1 mouse cellular context compared by ENCODE assay signal in the genomic region with DNA sequence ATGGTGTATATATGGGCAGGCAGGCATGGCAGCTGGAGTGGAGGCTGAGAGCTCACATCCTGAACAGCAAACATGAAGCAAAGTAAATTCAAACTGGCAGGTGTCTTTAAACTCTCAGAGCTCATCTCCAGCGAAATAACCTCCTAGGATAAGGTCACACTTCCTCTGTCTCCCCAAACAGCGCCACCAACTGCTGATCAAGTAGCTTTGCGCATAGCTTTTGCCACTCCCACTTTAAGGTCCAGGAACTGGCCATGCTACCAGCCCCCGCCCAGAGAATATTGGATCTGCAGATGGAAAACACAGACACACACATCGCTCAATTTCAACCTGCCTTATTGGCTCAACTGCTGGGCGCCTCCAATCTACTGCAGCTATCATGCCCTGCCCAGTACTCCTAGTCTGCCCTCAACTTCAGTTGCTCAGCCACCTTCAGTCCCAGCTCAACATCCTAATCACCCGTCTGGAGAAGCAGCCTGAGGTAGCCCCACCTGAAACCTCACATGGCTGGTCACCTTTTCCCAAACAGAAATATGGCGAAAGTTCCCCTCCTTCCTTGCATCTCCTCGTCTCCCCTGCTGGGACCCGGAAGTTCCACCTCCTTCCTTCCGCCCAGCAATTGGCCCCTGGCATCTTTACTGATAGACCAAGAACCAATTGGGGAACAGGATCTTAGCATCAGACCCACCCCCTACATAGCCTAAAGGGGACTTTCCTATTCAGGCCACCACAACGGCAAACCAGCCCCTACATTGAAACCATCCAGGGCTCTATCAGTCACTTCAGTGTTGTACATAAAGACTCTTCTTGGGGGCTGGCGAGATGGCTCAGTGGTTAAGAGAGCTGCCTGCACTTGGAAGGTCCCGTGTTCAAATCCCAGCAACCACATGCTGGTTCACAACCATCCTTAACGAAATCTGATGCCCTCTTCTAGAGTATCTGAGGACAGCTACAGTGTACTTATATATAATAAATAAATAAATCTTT.
TF ChIP-seq lines count a peak whose summit lies in the region.

No protein-coding gene starts in this region.

TF ChIP-seq in CH12.LX, 34 proteins besides CTCF, POLR2A, EP300 and RAD21 (continued from another document):
- TF ChIP-seq IRF4 (IDR thresholded peaks at IDR 0.05; ENCODE audit: low read depth, low read length) (peak; percentile 71), PAX5 (IDR thresholded peaks at IDR 0.05; ENCODE audit: low read length) (no peak), MAFK (IDR thresholded peaks at IDR 0.05; ENCODE audit: insufficient replicate concordance, low read length) (peak; percentile 52; the same call in 1 of the 2 replicates), NELFE (IDR thresholded peaks at IDR 0.05; ENCODE audit: low read depth, low read length) (peak; percentile 75), MAX (IDR thresholded peaks at IDR 0.05; ENCODE audit: low read length) (peak; percentile 69), ELF1 (IDR thresholded peaks at IDR 0.05; ENCODE audit: low read depth, low read length) (peak; percentile 84), BHLHE40 (IDR thresholded peaks at IDR 0.05; ENCODE audit: low read depth, low read length) (0 out of 2 replicates have a peak, but pooled peaks have one; percentile 25), ZMIZ1 (IDR thresholded peaks at IDR 0.05; ENCODE audit: low read depth, low read length) (peak; percentile 79), ZNF384 (IDR thresholded peaks at IDR 0.05; ENCODE audit: low read depth, low read length) (no peak), KAT2A (IDR thresholded peaks at IDR 0.05; ENCODE audit: insufficient replicate concordance, low read length) (0 out of 2 replicates have a peak, but pooled peaks have one; percentile 34), USF2 (conservative IDR thresholded peaks at IDR 0.05; ENCODE audit: low read depth, low read length) (no peak), UBTF (IDR thresholded peaks at IDR 0.05; ENCODE audit: low read depth, low read length) (no peak), E2F4 (IDR thresholded peaks at IDR 0.05; ENCODE audit: insufficient replicate concordance, low read depth, low read length) (no peak), MAZ (IDR thresholded peaks at IDR 0.05; ENCODE audit: low read depth, low read length) (peak; percentile 72), HCFC1 (IDR thresholded peaks at IDR 0.05; ENCODE audit: low read depth, low read length) (peak; percentile 66), ETS1 (conservative IDR thresholded peaks at IDR 0.05; ENCODE audit: low read depth, low read length) (no peak), CHD1 (IDR thresholded peaks at IDR 0.05; ENCODE audit: low read depth, low read length) (peak; percentile 92), SIN3A (IDR thresholded peaks at IDR 0.05; ENCODE audit: low read length) (no peak; the same call in 1 of the 2 replicates), CHD2 (IDR thresholded peaks at IDR 0.05; ENCODE audit: low read length) (peak; percentile 79), TCF12 (IDR thresholded peaks at IDR 0.05; ENCODE audit: low read depth, low read length) (no peak; the same call in 1 of the 2 replicates), JUND (conservative IDR thresholded peaks at IDR 0.05; ENCODE audit: low read depth, low read length) (0 out of 2 replicates have a peak, but pooled peaks have one; percentile 13), USF1 (IDR thresholded peaks at IDR 0.05; ENCODE audit: low read depth, low read length) (no peak), TBP (conservative IDR thresholded peaks at IDR 0.05; ENCODE audit: low read depth, low read length) (peak; percentile 98), RCOR1 (conservative IDR thresholded peaks at IDR 0.05; ENCODE audit: low read depth, low read length) (0 out of 2 replicates have a peak, but pooled peaks have one; percentile 49), MEF2A (IDR thresholded peaks at IDR 0.05; ENCODE audit: borderline replicate concordance, low read depth, low read length) (peak; percentile 52; the same call in 1 of the 2 replicates), POLR2AphosphoS2 (IDR thresholded peaks at IDR 0.05; ENCODE audit: low read depth, low read length) (0 out of 2 replicates have a peak, but pooled peaks have one; percentile 37)
